Mouse (Mus musculus): ENCODE measurements around the gene Lemd2. TPM values are rescaled to one million over a fixed set of nuclear protein-coding genes. Genes with fewer than 3 reads are reported as not detected.

The Lemd2 gene
- total and polyA plus RNA-seq, 2 experiments from 2014 or later: 19.2 to 86.9 TPM

DNA sequence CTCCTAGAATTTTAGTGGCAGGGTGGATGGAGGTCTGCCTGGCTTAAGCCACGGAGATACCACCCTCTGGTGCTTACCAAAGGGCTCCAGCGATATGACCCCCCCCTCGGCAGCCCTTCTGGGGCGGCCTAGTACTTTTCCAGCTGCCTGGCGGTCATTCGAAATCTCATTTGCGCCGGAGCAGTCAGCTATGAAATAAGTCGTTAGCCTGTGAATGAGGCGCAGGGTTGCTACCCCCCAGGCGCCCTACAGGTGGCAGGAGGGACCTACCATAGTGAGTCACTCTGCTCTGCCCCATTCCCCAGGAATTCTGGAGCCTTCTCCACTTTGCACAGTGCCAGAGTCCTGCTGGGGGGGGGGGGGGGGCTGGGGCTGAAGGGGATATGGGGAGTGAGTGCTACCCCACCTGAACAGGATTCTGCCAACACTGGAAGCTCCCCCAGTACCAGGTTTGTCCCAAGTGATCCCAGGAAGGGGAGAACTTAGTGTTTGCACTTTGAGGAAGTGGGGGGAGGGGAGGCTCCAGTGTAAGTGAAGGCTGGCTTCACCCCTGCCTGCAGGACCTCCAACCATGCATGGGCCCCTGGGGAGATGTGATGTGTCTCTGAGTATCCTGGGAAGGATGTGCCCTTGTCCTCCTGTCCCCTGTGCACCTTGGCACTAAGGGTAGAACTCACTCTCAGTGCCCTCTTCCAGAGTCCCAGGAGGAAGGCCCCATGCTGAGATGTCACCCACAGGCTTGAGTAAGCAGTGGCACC is 8.7 kb upstream of the Lemd2 start:
- ATAC-seq: peak; percentile 89
- H3K4me1 ChIP-seq (ENCODE audit: insufficient read depth): no peaks in the 10 kb centered on the region
- no peak overlapping the region for H3K4me3 ChIP-seq (ENCODE audit: low read depth, low read length)
- H3K27ac ChIP-seq (ENCODE audit: low read depth, low read length): no peak overlapping the region
- no peaks in the 10 kb centered on the region for H3K36me3 ChIP-seq (ENCODE audit: insufficient read depth)
- 4% methylated on average over 10 of the region's 11 CpGs for WGBS
- H3K4me2 ChIP-seq (ENCODE audit: low read depth): no peak overlapping the region
- peaks cover 5% of the 10 kb centered on the region; the same call in 1 of the 2 replicates for H3K27me3 ChIP-seq (ENCODE audit: insufficient read depth, low read length)
- peak; percentile 70 for TF ChIP-seq CTCF (IDR thresholded peaks at IDR 0.05; ENCODE audit: low read depth)
- DNase-seq: peak; percentile 54
- no peaks in the 10 kb centered on the region for H3K9me3 ChIP-seq (ENCODE audit: low read length)
- H3K9ac ChIP-seq: no peak overlapping the region

DNA sequence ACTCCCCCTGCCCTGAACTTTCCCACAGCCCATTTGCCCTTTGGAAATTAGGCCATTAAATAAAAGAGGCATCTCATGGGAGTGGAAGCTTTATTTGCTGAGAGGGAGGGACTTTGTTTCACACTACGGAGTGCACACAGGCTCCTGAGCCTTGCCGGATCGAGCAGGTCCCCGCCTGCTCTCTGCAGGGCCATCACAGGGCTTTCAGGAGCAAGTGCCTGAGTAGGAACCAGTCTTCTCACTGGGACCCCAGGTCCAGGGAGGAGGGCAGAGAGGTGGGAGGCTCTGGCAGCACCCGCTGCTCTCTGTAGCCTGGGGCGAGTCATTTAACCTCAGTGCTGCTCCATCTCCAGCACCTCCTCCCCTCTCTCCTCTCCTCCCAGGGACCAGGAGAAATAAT is 7.7 kb upstream of the Lemd2 start:
- DNase-seq (no peak), ATAC-seq (no peak)
- no peak overlapping the region for H3K9ac ChIP-seq
- no peaks in the 10 kb centered on the region for H3K36me3 ChIP-seq (ENCODE audit: insufficient read depth)
- TF ChIP-seq CTCF (IDR thresholded peaks at IDR 0.05; ENCODE audit: low read depth): no peak
- no peak overlapping the region for H3K4me3 ChIP-seq (ENCODE audit: low read depth, low read length)
- peaks cover 5% of the 10 kb centered on the region; the same call in 1 of the 2 replicates for H3K27me3 ChIP-seq (ENCODE audit: insufficient read depth, low read length)
- WGBS: 36% methylated on average over 6 of the region's 6 CpGs
- no peaks in the 10 kb centered on the region for H3K4me1 ChIP-seq (ENCODE audit: insufficient read depth)
- H3K4me2 ChIP-seq (ENCODE audit: low read depth): no peak overlapping the region
- H3K27ac ChIP-seq (ENCODE audit: low read depth, low read length): no peak overlapping the region
- no peaks in the 10 kb centered on the region for H3K9me3 ChIP-seq (ENCODE audit: low read length)

DNA sequence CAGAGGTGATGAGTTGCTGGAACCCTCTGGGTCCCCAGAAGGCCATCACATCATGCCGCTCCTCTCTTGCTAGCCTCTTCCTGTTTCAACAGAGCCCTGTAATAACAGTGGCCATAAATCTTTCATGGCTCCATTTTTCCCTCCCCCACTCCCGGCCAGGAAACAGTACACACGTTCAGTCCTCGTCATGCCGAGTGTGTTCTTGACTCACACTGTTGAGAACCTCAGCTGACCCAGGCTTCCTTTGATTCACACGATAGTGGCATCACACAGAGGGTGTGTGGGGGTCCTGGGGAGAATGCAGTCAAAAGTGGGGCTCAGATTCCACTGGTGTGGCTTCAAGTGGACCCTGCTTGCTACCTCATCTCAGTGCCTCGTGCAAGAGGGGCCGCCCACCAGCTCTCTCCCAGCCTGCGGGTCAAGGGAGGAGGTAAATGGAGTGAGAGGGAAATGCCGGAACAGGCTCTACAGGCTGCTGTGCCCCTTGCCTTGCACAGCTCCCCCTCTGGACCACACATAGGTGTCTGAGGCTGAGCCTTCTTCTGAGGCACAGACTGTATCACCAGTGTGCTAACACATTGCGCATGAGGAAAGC is 2.9 kb upstream of the Lemd2 start:
- Histone ChIP-seq H3K4me3 (ENCODE audit: low read depth, low read length) (no peak overlapping the region), H3K9me3 (ENCODE audit: low read length) (no peaks in the 10 kb centered on the region), H3K4me2 (ENCODE audit: low read depth) (no peak overlapping the region), H3K36me3 (ENCODE audit: insufficient read depth) (no peaks in the 10 kb centered on the region), H3K9ac (no peak overlapping the region), H3K27me3 (ENCODE audit: insufficient read depth, low read length) (peaks cover under 1% of the 10 kb centered on the region; the same call in 1 of the 2 replicates), H3K4me1 (ENCODE audit: insufficient read depth) (peaks cover 4% of the 10 kb centered on the region; the same call in 1 of the 2 replicates), H3K27ac (ENCODE audit: low read depth, low read length) (no peak overlapping the region)
- ATAC-seq (no peak), DNase-seq (no peak)
- 76% methylated on average over 11 of the region's 11 CpGs for WGBS
- TF ChIP-seq CTCF (IDR thresholded peaks at IDR 0.05; ENCODE audit: low read depth): no peak

DNA sequence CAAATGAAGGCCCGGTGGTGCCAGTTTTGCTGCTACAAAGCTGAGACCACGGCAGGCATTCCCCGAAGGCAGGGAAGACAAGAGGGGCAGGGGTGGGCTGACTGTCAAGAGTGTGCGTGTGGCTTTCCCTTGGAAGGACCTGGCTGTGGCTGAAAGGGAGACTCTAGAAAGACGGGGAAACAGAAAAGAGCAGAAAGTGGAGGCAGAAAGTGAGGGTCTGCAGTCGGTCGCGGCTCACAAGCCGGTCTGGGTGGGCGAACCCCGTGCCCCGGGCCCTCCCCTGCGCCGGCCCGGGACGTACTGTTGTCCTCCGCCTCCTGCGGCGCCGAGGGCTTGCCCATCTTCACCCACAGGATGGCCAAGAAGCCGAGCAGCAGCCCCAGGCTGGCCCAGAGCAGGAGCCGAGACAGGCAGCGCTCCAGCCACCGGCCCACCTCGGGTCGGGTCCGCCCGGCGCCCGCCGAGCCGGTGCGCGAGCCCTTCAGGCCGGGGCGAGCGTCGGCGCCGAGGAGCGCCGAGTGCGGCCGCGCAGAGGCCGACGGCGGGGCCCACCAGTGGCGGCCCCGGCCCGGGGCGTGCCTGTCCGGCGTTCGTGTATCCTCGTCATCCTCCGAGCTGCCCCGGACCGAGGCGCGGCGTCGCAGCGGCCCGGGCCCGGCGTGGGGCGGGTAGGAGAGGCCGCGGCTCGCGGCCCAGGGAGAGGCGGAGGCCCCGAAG is 753 bp downstream of the Lemd2 start:
- TF ChIP-seq CTCF (IDR thresholded peaks at IDR 0.05; ENCODE audit: low read depth): no peak
- Histone ChIP-seq H3K4me3 (ENCODE audit: low read depth, low read length) (peak overlapping the region; percentile 79), H3K27me3 (ENCODE audit: insufficient read depth, low read length) (no peaks in the 10 kb centered on the region), H3K9ac (peak overlapping the region; percentile 90), H3K4me2 (ENCODE audit: low read depth) (peak overlapping the region; percentile 91), H3K36me3 (ENCODE audit: insufficient read depth) (peaks cover 26% of the 10 kb centered on the region), H3K27ac (ENCODE audit: low read depth, low read length) (peak overlapping the region; percentile 97), H3K4me1 (ENCODE audit: insufficient read depth) (peaks cover 4% of the 10 kb centered on the region; the same call in 1 of the 2 replicates), H3K9me3 (ENCODE audit: low read length) (no peaks in the 10 kb centered on the region)
- under 1% methylated on average over 53 of the region's 74 CpGs for WGBS
- DNase-seq: peak; percentile 53
- ATAC-seq: peak; percentile 64

DNA sequence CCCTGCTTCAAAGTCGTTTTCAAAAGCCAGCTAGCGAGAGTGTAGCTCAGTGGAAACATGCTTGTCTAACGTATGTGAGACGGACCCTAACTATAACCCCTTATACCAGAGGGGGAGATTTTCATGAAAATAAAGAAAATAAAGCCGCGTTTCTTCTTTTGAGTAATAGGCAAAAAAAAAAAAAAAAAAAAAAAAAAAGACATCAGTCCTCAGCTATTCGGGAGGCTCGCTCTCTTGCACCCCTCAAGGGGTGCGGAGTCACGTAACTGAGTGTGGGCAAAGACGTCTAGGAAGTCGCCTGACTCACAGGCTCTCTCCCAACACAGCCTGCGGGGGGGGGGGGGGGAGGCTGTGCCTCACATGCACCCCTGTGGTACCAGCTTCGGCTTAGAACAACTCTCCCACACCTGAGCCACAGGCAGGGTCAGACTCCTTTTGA is 1.3 kb downstream of the Lemd2 start:
- DNase-seq (no peak), ATAC-seq (no peak)
- Histone ChIP-seq H3K36me3 (ENCODE audit: insufficient read depth) (peaks cover 30% of the 10 kb centered on the region), H3K27me3 (ENCODE audit: insufficient read depth, low read length) (no peaks in the 10 kb centered on the region), H3K9ac (peak overlapping the region; percentile 90), H3K4me1 (ENCODE audit: insufficient read depth) (peaks cover 4% of the 10 kb centered on the region; the same call in 1 of the 2 replicates), H3K9me3 (ENCODE audit: low read length) (no peaks in the 10 kb centered on the region), H3K4me2 (ENCODE audit: low read depth) (peak overlapping the region; percentile 91), H3K27ac (ENCODE audit: low read depth, low read length) (peak overlapping the region; percentile 97), H3K4me3 (ENCODE audit: low read depth, low read length) (peak overlapping the region; percentile 79)
- WGBS: 44% methylated on average over 14 of the region's 14 CpGs
- TF ChIP-seq CTCF (IDR thresholded peaks at IDR 0.05; ENCODE audit: low read depth): no peak

GRCm38 (mm10) chr17:27201981-27202380 is 2.3 kb downstream of the Lemd2 start:
- peaks cover 4% of the 10 kb centered on the region; the same call in 1 of the 2 replicates for H3K4me1 ChIP-seq (ENCODE audit: insufficient read depth)
- H3K27me3 ChIP-seq (ENCODE audit: insufficient read depth, low read length): no peaks in the 10 kb centered on the region
- no peak overlapping the region for H3K4me3 ChIP-seq (ENCODE audit: low read depth, low read length)
- peak; percentile 57 for TF ChIP-seq CTCF (IDR thresholded peaks at IDR 0.05; ENCODE audit: low read depth)
- WGBS: 94% methylated on average over 2 of the region's 2 CpGs
- no peak overlapping the region for H3K9ac ChIP-seq
- DNase-seq (no peak), ATAC-seq (no peak)
- peaks cover 38% of the 10 kb centered on the region for H3K36me3 ChIP-seq (ENCODE audit: insufficient read depth)
- H3K4me2 ChIP-seq (ENCODE audit: low read depth): no peak overlapping the region
- no peak overlapping the region for H3K27ac ChIP-seq (ENCODE audit: low read depth, low read length)
- H3K9me3 ChIP-seq (ENCODE audit: low read length): no peaks in the 10 kb centered on the region
